20 mouse cellular contexts compared by ENCODE assay signal in the genomic region with DNA sequence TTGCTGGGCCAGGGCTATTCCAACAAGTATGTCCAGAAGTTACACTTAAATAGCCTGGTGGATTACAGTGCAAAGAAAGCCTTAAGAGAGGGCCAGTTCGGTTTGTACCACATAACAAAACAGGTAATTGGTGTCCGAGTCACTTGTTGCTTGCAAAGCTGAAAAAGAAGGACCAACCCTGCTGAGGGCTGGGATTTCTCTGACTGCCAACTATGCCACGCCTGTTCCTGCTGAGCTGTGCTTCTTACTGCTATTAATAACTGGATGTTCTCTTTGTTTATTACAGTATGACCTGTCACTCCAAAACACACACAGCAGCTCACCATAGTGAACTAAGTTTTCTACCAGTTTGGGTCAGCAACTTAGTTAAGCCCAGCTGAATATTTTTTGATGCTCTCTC.
DNase-seq lines count a peak whose midpoint lies in the region; ATAC-seq and TF ChIP-seq lines count a peak whose summit lies in the region.
"Had no signal": no experiment of that assay in that cellular context is flagged by ENCODE, and none has a peak within 500 bp of the region (broad histone marks: within the 10 kb centered on the region; RNA-seq: fewer than 3 reads in every experiment).

No protein-coding gene starts in this region.

- 73% methylated on average over 3 of the region's 3 CpGs for WGBS in kidney, postnatal 0 days
- 59% methylated on average over 3 of the region's 3 CpGs for WGBS in kidney, adult 2 months
- 41% methylated on average over 3 of the region's 3 CpGs for WGBS in heart, embryonic 16.5 days

- 0 out of 2 replicates have a peak overlapping the region, but pooled peaks have one; percentile 6 for H3K27ac ChIP-seq in kidney, postnatal 0 days
- no peak overlapping the region for H3K27ac ChIP-seq in kidney, adult 2 months (ENCODE audit: insufficient read depth, low read depth, low read length)
- peak overlapping the region; percentile 81 for H3K27ac ChIP-seq in heart, embryonic 16.5 days (ENCODE audit: low read length)
- H3K27ac ChIP-seq: embryonic facial prominence, embryonic 10.5 days; hindbrain, postnatal 0 days; liver, embryonic 13.5 days; midbrain, embryonic 15.5 days; neural tube, embryonic 12.5 days had no signal

- TF ChIP-seq POLR2A in kidney, adult 2 months (IDR thresholded peaks at IDR 0.05; ENCODE audit: low read depth, low read length): no peak

- H3K27me3 ChIP-seq in kidney, postnatal 0 days (ENCODE audit: insufficient read depth, low read length): no peaks in the 10 kb centered on the region
- H3K27me3 ChIP-seq in kidney, adult 2 months (replicated peaks; ENCODE audit: control insufficient read depth, insufficient read depth, low read length): no peaks in the 10 kb centered on the region
- no peaks in the 10 kb centered on the region for H3K27me3 ChIP-seq in heart, embryonic 16.5 days (ENCODE audit: control insufficient read depth, insufficient read depth, low read length)
- H3K27me3 ChIP-seq: liver, embryonic 13.5 days; midbrain, embryonic 15.5 days; neural tube, embryonic 12.5 days had no signal

- no peak overlapping the region for H3K9ac ChIP-seq in kidney, postnatal 0 days (ENCODE audit: low read depth, low read length)
- H3K9ac ChIP-seq in heart, embryonic 16.5 days (ENCODE audit: low read length): no peak overlapping the region
- H3K9ac ChIP-seq: liver, embryonic 13.5 days; midbrain, embryonic 15.5 days; neural tube, embryonic 12.5 days had no signal

- TF ChIP-seq CTCF in kidney, postnatal 0 days (IDR thresholded peaks at IDR 0.05; ENCODE audit: low read depth): no peak
- no peak for TF ChIP-seq CTCF in kidney, adult 2 months (conservative IDR thresholded peaks at IDR 0.05; ENCODE audit: insufficient read depth, insufficient read length, low read depth, low read length)

- DNase-seq in kidney, postnatal 0 days (ENCODE audit: low spot score): no peak
- no peak for DNase-seq in kidney, adult 2 months
- peak; percentile 59 for DNase-seq in heart, adult 8-10 months (ENCODE audit: low spot score)
- peak; percentile 49 for DNase-seq in lung, postnatal 36 days
- no peak for DNase-seq in right cerebral cortex, postnatal 36 days (ENCODE audit: low spot score in 2 of 2)
- no peak for DNase-seq in adrenal gland, postnatal 4 days (ENCODE audit: low spot score in 2 of 2)
- DNase-seq: adrenal gland, postnatal 10 days; cerebellum, adult 8-10 months; kidney, adult 18-20 months; kidney, postnatal 36 days; liver, embryonic 13.5 days; right cerebral cortex, postnatal 14 days had no signal

- no peaks in the 10 kb centered on the region for H3K9me3 ChIP-seq in kidney, postnatal 0 days (replicated peaks; ENCODE audit: low read length)
- H3K9me3 ChIP-seq in heart, embryonic 16.5 days (replicated peaks; ENCODE audit: control insufficient read depth, low read length): no peaks in the 10 kb centered on the region
- H3K9me3 ChIP-seq: embryonic facial prominence, embryonic 10.5 days; G1E; liver, embryonic 13.5 days; midbrain, embryonic 15.5 days; neural tube, embryonic 12.5 days had no signal

- H3K4me1 ChIP-seq in kidney, postnatal 0 days (replicated peaks; ENCODE audit: insufficient read depth, low read length): no peaks in the 10 kb centered on the region
- 0 out of 2 replicates have a peak, but pooled peaks cover 3% of the 10 kb centered on the region for H3K4me1 ChIP-seq in kidney, adult 2 months (ENCODE audit: control insufficient read depth, insufficient read depth, low read length)
- H3K4me1 ChIP-seq in heart, embryonic 16.5 days (ENCODE audit: control insufficient read depth, insufficient read depth, low read length): peaks cover 7% of the 10 kb centered on the region
- H3K4me1 ChIP-seq: liver, embryonic 13.5 days; midbrain, embryonic 15.5 days; neural tube, embryonic 12.5 days had no signal

- no peaks in the 10 kb centered on the region for H3K36me3 ChIP-seq in kidney, postnatal 0 days (ENCODE audit: insufficient read depth, low read length)
- no peaks in the 10 kb centered on the region for H3K36me3 ChIP-seq in kidney, adult 2 months (ENCODE audit: control insufficient read depth, insufficient read depth, low read length)
- no peaks in the 10 kb centered on the region for H3K36me3 ChIP-seq in heart, embryonic 16.5 days (ENCODE audit: control insufficient read depth, insufficient read depth)
- H3K36me3 ChIP-seq: embryonic facial prominence, embryonic 10.5 days; liver, embryonic 13.5 days; midbrain, embryonic 15.5 days; neural tube, embryonic 12.5 days had no signal

- no peak overlapping the region for H3K4me3 ChIP-seq in kidney, postnatal 0 days (replicated peaks; ENCODE audit: low read depth, low read length)
- H3K4me3 ChIP-seq in kidney, adult 2 months (ENCODE audit: insufficient read depth, low read depth, low read length): no peak overlapping the region
- no peak overlapping the region for H3K4me3 ChIP-seq in heart, embryonic 16.5 days (ENCODE audit: low read length)
- H3K4me3 ChIP-seq: embryonic facial prominence, embryonic 10.5 days; erythroblast, embryonic 14.5 days; liver, embryonic 13.5 days; midbrain, embryonic 15.5 days; neural tube, embryonic 12.5 days had no signal

- no peak overlapping the region for H3K4me2 ChIP-seq in kidney, postnatal 0 days (ENCODE audit: low read length)
- no peak overlapping the region for H3K4me2 ChIP-seq in heart, embryonic 16.5 days (ENCODE audit: low read depth, low read length)
- H3K4me2 ChIP-seq: liver, embryonic 13.5 days; midbrain, embryonic 15.5 days; neural tube, embryonic 12.5 days had no signal

- ATAC-seq in kidney, postnatal 0 days (replicated peaks; ENCODE audit: low FRiP score, low read depth): no peak
- peak; percentile 88 for ATAC-seq in heart, embryonic 16.5 days (replicated peaks; ENCODE audit: extremely low read depth, insufficient read depth, low FRiP score)
- ATAC-seq: forebrain, embryonic 16.5 days; hindbrain, postnatal 0 days; midbrain, embryonic 15.5 days had no signal

Comparison
In these comparisons a context has a peak if more than half of its experiments do, and no peak if none do; other contexts are left out.
1. DNase-seq: peak in heart, adult 8-10 months (single experiment) and lung, postnatal 36 days (single experiment); none in kidney, postnatal 0 days (single experiment), kidney, adult 2 months (single experiment), right cerebral cortex, postnatal 36 days (0 of 2) and adrenal gland, postnatal 4 days (0 of 2).